Mouse (Mus musculus): ENCODE results near the gene Nhsl2.

Gene Nhsl2

DNA sequence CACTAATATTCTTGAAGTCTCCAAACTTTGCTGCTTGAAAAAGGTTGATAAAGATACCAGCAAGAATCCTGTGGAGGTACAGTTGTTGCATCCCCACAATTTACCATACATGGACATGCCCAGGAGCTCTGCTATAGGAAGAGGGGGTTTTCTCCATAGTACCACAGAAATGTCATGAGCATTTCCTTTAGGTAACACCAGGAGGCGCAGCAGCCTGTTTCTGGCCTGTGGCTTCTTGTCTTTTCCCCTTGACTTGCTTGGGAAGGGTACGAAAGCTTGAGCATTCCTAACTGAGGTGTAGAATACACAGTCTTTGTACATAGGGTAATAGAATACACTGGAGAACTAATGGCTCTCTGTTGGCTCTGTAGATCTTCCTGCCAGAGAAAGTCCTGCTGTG lies 132.3 kb downstream of the Nhsl2 start:
- peak; percentile 41 for DNase-seq (ENCODE audit: low spot score)

DNA sequence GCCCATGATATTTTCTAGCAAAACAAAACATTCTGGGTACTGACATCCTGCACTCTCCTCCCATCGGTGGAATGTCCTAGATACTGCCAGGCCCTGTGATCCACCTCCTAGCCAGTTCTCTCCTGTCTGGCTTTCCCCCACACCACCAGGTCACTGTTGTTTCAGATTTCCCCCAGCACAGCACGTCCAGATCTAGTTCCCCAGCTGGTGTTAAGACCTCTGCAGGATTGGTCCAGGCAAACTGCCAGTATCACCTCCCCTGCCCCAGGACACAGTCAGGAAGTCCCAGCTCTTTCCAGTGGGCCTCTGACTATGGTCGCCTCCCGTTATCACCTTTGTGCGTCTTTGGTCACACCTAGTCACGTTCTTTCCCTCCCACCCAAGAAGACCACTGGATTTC lies 134.5 kb downstream of the Nhsl2 start:
- DNase-seq (ENCODE audit: low spot score), result no peak

DNA sequence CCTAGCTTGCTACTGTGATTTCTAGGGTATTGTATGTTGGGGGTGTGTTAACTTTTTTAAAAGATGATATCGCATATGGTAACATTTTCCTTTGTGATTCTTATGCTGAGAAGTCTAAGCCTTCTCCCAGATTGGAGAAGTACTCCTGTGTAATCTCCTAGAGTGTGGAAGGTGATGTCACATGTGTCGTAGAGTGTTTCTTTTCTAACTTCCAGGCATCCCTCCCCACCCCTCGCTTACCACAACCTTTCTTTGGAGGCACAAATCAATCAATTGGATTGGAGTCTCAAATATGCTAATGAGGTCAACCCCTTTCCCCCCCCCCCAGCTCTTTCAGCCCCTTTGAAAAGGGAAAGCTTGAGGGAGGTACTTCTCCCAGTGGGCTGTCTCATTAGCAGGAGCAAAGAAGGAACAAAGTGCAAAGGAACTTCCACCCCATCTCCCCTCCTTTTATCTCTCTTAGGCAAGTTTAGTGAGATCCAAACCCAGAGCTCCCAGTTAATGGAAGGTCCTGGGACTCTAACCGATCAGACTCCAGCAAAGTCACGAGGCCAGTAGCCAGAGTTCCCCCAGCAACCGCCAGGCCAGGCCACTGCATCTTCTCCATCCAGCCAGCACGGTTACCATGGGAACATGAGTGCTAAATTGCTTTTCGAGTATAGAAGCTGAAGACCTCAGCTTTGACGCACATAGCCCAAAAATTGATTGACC lies 137.6 kb downstream of the Nhsl2 start:
- DNase-seq (ENCODE audit: low spot score), result peak; percentile 32

DNA sequence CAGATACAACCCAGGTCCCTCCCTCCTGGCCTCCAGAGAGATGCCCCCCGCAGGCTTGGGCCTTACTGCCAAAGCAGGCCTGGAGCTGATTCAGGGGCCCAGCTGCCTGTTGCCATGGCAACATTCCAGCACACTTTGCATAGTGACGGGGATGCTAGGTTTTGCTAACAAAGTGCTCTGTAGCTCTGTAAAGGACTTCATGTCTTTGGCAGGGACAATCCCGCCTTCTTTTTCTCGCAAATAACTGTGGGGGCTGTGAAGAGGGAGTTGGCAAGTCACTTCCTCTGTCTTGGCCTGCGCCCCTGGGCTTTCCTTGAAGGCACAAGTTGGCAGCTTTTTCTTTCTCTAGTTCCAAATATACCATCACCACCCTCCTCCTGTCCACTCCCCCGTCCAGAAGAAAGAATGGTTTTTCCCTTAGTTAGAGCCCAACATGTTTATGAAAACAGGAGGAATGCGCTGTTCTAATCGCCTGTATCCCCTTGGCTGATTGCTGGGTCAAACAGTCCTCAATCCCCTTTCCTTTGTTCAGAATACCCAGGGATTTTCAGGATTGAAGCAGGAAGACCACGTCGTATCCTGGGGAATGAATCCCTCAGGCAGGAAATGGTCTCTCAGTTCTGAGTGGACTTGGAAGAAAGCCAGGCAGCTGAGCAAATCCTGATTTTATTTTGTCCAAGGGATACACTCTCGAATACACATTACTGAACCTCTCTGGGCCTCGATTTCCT lies 144.8 kb downstream of the Nhsl2 start:
- DNase-seq (ENCODE audit: low spot score), result peak; percentile 59

DNA sequence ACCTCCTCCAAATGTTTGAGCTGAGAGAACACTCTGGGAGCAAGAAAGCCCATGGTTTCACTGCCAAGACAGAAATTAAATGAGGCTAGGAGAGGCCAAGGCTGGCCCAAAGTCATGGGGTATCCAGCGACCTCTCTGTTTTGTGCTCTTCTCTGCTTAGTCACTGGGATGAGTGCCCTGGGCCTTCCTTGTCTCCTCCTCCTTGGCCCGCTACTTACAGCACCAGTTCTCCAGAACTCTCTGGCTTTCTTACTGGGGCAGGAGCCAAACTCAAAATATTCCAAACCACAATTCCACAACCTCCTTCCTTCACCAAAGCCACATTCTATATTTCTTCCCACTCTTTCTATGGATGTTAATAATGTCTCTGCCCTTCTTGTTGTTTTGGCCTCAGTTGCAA lies 147.5 kb downstream of the Nhsl2 start:
- no peak for DNase-seq (ENCODE audit: low spot score)

DNA sequence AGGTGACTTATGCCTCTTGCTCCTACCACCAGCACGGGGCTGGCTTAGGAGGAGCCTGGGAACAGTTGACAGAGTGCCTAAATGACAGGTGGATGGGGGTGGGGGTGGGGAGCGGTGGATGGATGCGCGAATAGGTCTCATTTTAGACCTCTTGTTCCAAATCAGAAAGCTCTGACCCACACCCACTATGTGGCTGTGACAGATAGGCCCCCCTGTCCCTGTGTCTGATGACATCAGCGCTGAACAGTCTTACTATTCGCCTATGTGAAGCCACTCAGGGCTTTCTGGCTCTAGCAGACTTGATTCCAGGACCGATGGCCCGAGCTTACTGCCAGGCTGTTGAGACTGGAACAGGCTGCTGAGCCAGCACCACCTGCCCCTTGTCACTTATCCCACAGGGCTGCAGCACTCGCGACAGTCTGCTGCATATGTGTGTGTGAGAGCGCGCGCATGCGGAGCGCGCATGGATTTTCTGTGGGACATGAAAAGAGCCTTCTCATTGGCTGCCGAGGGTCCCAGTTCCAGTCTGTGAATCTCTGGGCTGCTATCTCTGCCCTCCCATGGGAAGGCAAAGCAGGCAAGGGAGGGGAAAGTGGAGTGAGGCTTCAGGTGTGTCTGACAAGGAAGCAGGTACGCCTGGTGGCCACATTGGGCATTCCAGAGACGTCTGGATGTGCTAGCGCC lies 154.6 kb downstream of the Nhsl2 start:
- peak; percentile 31 for DNase-seq (ENCODE audit: low spot score)

DNA sequence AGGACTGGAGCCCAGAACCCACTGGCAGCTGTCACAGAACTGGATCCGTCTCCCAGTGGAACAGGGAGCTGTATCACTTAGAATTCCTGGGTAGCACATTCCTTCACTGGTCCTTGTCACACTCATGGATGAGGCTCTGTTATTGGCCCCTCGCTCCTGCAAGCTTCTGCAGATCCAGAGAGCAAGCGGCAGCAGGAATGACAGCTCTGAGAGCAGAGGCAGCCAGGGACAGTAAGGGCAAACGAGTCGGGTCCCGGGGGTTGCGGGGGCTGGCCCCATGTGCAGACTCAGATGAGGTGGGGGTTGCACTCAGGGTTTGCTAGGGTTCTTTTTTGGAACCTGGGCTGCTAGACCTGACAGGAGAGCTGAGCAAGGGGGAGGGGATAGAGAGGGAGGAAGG lies 155.2 kb downstream of the Nhsl2 start:
- no peak for DNase-seq (ENCODE audit: low spot score)

DNA sequence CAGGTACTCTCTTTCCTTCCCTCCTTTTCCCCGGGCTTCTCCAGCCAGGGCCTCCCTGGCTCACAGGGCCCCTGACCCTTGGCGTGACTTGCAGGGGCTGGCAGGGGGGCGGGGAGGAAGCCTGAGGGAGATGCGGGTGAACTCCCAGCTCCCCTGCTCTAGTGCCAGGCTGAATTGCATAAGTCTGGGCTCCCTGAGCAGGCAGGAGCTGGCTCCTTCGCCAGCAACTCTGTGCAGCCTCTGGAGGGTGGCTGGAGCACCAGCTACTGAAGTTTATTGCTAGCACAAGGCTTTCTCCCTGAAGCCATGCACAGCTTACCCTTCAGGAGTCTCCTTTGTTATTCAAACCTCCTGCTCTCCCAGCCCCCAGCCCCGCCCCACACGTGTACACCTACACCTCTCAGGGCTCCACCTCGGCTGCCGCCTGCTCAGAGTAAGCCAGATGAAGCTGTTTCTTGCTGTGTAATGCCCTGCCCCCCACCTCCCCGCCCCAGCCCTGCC lies 156.0 kb downstream of the Nhsl2 start:
- no peak for DNase-seq (ENCODE audit: low spot score)

DNA sequence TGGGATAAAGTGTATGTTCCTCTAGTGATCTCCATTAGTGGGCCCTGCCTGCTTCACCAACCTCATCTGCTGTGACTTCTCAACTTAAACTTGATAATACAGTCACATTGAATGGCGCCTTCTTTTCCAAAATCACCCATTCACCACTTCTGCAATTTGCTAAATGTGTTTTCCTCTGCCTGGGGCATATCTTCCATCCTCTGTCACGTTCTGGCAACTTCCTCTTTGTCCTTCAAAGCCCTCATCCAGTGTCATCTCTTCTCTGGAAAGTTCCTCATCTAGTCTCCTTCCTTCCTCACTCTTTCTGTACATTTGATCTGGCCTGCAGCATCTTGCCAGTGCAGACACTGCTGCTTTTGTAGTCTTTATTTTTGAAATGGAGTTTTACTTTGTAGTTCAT lies 158.8 kb downstream of the Nhsl2 start:
- DNase-seq (ENCODE audit: low spot score), result no peak

DNA sequence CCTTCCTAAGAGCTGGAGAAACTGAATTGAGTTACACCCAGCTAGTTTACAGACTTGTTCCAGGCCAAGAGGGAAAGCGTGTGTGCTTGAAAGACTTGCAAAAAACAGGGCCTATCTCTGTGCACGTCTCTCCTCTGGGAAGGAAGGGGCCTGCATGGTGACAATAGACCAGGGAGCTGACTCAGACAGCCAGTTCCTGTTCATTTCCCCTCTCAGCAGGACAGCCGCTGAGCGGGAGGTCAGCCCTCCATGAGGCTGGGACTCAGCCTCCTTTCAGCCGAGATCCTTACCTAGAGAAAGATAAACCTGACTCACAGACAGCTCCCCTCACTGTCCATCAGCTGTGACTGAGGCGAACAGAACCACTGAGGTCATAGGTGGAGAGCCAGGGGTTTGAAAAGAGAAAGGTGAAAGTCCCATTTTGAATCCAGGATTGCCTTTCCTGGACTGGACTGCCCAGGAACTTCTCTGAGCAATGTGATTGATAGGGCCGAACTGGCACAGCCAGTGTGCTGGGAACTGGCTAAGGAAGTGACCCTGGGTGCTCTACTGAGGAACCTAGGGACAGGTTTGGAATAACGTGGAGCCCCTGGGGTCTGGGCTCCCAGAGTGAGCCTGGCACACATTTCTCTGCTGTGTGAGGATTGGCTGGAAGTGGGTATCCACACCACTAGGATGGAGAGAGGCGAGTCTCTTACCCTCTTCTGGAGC lies 168.2 kb downstream of the Nhsl2 start:
- no peak for DNase-seq (ENCODE audit: low spot score)

DNA sequence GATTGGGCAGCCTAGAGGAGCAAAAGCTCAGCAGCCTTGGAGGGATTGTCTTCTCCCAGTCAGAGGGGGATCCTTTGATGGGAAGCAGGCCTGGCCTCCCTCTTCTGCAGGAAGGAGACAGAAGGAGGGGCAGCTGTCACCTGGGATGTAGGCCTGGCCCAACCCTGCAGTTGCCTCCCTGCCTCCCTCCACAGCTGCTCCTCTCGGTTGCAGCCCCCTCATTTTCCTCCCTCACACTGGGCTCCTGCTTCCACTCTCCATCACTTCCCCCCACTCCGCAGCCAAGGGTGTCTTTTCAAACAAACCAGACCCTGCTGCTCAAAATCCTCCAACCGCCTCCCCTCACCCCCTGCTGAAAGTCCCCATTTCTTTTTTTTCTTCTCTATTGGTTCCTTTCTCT lies 169.7 kb downstream of the Nhsl2 start:
- no peak for DNase-seq (ENCODE audit: low spot score)

DNA sequence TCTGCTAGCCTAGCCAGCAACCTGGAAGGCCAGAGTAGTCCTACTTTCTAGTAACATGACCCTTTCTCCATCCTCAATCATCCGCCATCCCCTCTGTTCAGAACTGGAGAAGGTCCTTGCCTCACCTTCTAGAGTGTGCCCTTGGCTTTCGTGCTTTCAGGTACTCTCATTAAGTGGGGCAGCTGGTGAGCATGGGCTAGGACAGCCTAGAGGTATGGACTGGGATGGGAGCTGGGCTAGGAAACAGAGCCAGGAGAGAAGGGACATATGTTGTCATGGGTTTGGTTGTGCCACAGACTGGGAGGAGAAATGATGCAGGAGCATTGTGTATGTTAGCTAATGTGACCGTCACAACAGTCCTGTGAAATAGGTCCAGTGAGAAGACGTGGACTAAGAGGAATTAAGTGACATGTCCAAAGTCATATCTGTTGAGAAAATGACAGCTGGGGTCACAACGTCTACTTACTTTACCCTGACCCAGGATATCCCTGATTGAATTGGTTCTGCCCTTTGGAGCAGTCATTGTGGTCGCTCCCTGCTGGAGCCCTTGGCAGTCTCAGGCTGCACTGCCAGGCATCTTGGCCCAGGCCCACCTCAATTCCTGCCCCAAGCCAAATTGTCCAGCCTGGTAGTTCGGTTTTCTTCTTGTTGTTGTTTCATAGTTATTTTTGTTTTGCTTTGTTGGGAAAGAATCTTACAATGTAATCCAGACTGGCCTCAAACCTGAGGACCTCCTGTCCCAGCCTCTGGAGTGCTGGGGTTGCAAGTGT lies 170.5 kb downstream of the Nhsl2 start:
- DNase-seq (ENCODE audit: low spot score), result no peak

DNA sequence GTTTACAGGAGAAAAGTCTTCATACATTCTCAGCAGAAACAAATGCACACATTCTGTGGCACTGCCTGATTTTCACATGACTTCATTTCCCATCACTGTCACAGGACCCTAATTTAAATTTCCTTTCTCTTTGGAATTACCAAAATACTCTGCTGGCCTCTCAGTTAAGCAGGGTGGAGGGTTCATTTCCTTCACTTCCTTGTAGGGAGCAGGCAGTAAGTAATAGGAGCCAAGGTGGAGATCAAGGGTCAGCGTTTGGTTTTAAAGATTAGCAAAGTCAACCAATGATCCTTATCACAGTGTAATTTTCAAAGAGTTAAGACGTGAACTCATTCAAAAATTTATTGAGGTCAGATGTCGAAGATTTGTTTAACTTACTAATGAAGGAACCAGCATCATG lies 175.8 kb downstream of the Nhsl2 start:
- DNase-seq (ENCODE audit: low spot score), result no peak

DNA sequence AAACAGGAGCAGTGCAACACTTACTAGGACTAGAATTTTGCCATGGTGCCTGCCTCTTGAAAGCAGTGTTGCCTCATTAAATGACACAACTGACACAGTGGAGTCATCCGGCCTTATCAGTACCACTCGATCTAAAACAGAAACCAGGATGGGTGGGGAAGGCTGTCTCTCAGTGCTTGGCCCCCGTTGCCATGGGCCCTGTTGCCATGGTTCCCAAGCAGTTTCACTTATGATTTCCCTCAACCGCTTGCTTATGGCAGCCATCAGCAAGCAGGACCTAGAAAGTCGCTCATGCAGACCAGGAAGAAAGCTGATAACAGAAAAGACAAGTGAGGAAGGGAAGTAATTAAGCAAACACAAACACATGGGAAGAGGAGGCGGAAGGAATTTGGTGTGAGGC lies 182.7 kb downstream of the Nhsl2 start:
- peak; percentile 64 for DNase-seq (ENCODE audit: low spot score)

DNA sequence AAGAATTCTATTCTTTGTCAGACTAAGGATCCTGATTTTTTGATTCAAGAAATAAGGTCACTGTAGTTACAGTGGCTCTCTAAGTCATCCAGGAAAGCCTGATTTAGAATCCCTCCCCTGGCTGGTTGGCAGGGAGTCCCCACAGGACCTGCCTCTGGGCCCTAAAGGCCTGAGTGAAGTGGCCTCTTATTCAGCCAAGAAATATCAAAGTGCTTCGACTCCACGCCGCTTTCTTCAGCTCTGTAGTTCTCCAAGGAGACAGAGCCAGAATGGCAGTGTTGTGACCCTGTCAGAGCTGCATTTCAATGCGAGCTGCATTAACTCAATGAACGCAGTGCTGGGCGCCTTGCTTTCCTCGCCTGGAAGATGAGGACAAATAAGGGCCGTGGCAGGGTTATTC lies 183.2 kb downstream of the Nhsl2 start:
- peak; percentile 2 for DNase-seq (ENCODE audit: low spot score)

DNA sequence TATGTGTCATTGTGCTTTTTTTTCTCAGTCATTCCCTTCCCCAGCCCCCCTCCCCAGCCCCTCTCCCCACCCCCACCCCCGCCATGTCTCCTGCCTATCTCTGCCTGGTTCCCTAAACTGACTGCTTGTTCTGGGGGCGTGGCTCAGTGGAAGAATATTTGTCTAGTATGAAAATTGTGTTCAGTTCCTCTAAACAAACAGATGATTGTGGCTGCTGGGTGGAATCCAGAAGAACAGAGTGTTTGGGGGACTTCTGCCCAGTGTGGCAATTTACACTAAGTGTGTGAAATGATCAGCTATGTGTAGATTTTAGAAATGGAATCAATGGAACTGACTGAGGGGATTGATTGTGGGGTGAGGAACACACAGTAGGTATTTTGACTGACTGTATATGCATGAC lies 184.4 kb downstream of the Nhsl2 start:
- no peak for DNase-seq (ENCODE audit: low spot score)

DNA sequence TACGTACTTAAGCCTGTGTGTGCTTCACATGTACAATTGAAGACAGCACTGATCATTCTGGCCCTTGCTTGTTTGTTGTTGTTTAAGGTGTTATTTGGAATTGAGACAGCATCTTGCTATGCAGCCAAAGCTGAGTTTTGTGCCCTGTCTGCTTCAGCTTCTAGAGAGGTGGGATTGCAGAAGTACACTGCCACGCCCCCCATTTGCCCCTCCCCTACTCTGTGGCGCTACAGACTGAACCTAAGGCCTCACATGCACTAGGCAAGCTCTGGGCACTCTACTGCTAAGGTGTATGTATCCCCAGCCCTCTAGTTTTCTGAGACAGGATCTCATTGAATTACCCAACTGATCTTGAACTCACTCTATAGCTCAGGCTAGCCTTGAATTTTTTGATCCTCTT lies 186.5 kb downstream of the Nhsl2 start:
- DNase-seq (ENCODE audit: low spot score), result no peak

DNA sequence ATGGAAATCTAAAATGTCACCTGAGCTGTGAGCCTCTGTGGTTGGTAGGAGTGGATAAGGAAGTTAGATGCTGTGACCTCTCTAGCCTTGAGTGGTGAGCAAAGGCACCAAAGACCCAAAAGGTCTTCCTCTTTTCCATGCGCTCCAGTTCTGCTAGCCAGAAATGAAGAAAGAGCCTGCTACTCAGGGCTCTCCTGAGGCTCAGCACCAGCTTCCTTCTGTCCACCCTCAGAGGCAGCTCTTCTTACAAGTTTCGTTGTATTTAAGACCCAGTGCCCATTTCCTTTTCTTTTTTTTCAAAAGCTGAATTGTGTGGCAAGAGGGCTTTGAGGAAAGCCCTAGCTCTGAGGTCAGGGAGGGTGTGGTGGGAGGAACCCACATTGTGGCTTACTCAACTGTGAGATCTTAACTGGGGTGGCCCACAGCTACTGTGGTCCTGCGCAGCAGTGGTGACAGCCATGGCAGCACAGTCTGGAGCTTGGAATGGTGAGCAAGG lies 187.7 kb downstream of the Nhsl2 start:
- no peak for DNase-seq (ENCODE audit: low spot score)

DNA sequence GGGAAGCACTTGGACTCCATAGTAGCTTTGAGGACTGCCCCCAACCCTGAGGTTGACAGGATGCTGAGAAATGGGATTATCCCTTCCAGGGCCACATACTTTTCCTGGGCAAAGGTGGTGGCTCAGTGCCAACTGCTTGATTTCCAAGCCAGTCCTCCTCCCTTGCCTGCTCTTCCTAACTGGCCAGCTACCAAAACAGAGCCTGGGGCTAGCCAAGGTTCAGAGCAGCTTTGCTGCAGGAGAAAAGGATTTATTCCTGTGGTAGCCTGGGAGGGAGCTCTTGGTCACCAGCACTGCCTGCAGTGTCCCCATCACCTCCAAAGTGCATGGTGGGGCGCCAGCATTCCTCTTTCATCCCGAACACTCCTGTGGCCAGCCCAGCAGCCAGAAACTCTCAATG lies 188.3 kb downstream of the Nhsl2 start:
- DNase-seq (ENCODE audit: low spot score), result no peak

DNA sequence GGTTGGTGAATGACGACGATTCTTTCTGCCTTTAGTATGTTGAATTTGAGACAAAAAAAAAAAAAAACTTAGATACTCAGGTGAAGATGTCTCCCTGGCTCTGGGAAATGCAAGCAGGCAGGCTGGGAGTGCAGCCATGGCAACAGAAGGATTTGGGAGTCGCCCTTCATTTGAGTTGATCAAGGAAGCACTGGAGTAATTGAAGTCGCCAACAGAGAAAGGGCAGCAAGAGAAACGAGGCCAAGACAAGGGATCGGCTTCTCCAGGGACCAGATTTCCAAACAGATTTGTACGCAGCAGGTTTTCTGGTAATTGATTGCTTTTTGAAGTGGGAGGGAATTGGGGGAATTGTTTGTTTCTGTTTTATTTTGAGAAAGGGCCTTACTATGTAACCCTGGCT lies 192.4 kb downstream of the Nhsl2 start:
- no peak for DNase-seq (ENCODE audit: low spot score)

DNA sequence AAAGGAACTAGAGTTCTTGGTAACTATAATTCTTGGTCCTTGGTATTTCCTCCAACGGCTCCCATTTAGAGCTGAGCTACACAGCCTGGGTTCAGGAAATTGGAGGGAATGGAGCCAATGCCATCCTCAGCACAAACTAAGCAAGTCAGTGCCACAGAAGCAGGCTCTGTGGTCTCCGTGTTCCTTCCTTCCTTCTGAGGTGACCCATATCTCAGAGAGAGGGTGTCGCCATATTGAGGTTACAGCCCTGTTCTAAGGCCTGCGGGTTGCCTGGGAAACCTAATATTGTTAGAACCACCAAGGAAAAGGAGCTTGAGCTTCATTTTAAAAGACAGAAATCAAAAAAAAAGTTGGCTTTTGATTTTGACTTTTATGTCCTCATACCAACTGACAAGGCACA lies 193.2 kb downstream of the Nhsl2 start:
- no peak for DNase-seq (ENCODE audit: low spot score)

DNA sequence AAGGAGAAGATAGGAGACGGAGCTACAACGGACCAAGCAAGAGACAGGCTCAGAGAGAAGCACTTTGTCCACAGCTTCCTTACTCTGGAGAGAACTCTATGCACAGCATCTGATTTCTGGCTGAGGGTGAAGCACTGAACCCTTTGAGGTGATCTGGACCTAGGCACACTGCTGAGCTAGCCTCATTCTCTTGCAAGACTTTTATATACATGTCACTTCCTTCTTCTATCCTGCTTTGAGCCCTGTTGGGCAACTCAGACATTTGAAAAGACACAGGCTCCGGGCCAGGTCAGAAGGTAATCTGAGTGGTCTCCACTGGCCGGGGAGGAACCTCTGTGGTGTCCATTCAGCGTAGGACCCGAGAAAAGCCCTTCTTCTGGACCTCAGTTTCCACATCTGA lies 201.4 kb downstream of the Nhsl2 start:
- no peak for DNase-seq (ENCODE audit: low spot score)

Data from retina, embryonic 14.5 days (tissue).